Comparison of ENCODE assay signal across 23 mouse cellular contexts in genomic region chr3:143954822-143955221, GRCm38 (mm10).
A peak's percentile ranks its signal among the peaks of the same experiment; 100 is the strongest.
DNase-seq lines count a peak whose midpoint lies in the region; ATAC-seq and TF ChIP-seq lines count a peak whose summit lies in the region.
"Had no signal": no experiment of that assay in that cellular context is flagged by ENCODE, and none has a peak within 500 bp of the region (broad histone marks: within the 10 kb centered on the region; RNA-seq: fewer than 3 reads in every experiment).

No protein-coding gene starts in this region.

- no peak for TF ChIP-seq CTCF in lung, adult 2 months (IDR thresholded peaks at IDR 0.05; ENCODE audit: insufficient read depth, low read length)

- WGBS in lung, adult 2 months = 64% methylated on average over 7 of the region's 7 CpGs

- peak; percentile 2 for DNase-seq in lung, postnatal 25 days (ENCODE audit: low spot score)
- DNase-seq in lung, adult 2 months = no peak
- peak; percentile 10 for DNase-seq in thymus, postnatal 25 days
- no peak for DNase-seq in thymus, postnatal 0 days (ENCODE audit: low spot score)
- no peak for DNase-seq in Muller cell, postnatal 12 days (ENCODE audit: inconsistent ontology term)
- DNase-seq in frontal cortex, postnatal 14 days (ENCODE audit: low spot score in 2 of 2) = no peak
- DNase-seq: adrenal gland, adult 8-10 months; adrenal gland, postnatal 25 days; cerebellum, adult 11-12 months; cerebellum, adult 8-10 months; cerebellum, postnatal 10 days; cerebellum, postnatal 36 days; gastrocnemius, adult 2 months; gastrocnemius, postnatal 14 days; heart, postnatal 4 days had no signal

- no peak overlapping the region for H3K4me3 ChIP-seq in lung, adult 2 months (replicated peaks; ENCODE audit: extremely low read depth, low read depth, low read length)
- H3K4me3 ChIP-seq: forebrain, embryonic 10.5 days; forebrain, embryonic 13.5 days; gastrocnemius, adult 2 months had no signal

- no peak for TF ChIP-seq POLR2A in lung, adult 2 months (IDR thresholded peaks at IDR 0.05; ENCODE audit: borderline replicate concordance, extremely low read depth, low read depth, low read length)

- H3K4me1 ChIP-seq in lung, adult 2 months (ENCODE audit: control insufficient read depth, insufficient read depth, low read length) = no peaks in the 10 kb centered on the region

- ATAC-seq in megakaryocyte, adult 5-6 weeks (ENCODE audit: poor library complexity, severe bottlenecking) = peak; percentile 56
- ATAC-seq: activated CD4-positive, CD25-positive, alpha-beta regulatory T cell, adult 4 months; CD4-positive, CD25-positive, alpha-beta regulatory T cell, adult 4 months; forebrain, embryonic 13.5 days; forebrain, embryonic 16.5 days; hindbrain, postnatal 0 days; inflammation-experienced regulatory T-cells, adult 6 months had no signal

Comparison
In these comparisons a context has a peak if more than half of its experiments do, and no peak if none do; other contexts are left out.
1. DNase-seq: peak in lung, postnatal 25 days (single experiment) and thymus, postnatal 25 days (single experiment); none in lung, adult 2 months (single experiment), thymus, postnatal 0 days (single experiment), Muller cell, postnatal 12 days (single experiment) and frontal cortex, postnatal 14 days (0 of 2).